Mouse (Mus musculus): Measurements from ENCODE around the gene Nkain1.

The Nkain1 gene

DNA sequence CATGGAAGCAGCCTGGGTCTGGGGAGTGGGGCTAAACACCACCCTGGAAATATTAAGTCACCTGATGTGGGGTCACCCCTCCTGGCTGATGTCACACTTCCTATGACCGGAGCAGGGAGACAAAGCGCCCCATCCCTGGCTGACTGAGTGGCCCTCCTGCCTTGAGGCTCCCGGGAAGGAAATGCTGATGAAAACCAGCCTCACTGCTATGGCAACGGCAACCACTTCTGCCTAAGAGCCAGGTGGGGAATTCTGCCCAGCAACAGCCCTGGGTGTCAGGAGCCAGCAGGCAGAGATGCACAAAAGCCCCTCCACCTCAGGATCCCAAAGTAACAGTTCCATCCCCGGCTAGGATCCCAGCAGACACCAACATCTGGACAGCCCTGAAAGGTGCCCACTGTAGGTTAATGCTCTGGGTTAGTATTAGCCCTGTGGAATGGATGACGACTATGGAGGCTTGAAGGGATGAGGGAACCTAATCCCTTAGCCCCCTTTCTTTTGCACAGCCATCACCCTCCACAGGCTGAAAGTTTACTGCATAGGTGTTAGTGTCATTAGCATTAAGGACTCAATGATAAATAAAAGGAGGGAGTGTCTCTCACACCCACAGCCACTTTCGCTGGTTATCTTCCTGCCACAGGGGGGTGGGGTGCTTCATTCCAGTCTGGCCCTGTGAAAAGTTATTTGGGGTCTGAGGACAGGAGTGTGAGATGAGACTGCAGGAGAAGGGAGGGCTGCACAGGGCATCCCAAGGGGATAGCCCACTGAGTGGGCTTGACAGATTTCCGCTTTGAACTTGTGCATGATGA is 21.5 kb downstream of the Nkain1 start:
- DNase-seq (ENCODE audit: extremely low spot score), result no peak

DNA sequence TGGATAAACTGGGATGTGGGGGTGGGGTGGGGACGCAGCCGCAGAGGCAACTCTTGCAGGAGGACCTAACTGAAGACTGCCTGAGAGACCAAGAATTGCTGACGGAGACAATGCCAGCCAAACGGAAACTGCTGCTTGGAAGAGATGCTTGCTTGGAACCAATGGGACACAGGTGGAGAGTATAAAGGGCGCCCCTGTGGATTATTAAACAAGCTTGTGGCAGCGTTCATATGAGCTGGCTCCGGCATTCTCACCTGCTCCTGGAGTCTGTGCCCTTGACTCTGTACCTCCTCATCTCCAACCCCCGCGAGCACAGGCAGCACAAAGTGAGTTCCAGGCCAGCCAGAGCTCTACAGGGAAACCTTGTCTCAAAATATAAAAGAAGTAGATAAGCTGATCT is 23.5 kb downstream of the Nkain1 start:
- no peak for DNase-seq (ENCODE audit: extremely low spot score)

DNA sequence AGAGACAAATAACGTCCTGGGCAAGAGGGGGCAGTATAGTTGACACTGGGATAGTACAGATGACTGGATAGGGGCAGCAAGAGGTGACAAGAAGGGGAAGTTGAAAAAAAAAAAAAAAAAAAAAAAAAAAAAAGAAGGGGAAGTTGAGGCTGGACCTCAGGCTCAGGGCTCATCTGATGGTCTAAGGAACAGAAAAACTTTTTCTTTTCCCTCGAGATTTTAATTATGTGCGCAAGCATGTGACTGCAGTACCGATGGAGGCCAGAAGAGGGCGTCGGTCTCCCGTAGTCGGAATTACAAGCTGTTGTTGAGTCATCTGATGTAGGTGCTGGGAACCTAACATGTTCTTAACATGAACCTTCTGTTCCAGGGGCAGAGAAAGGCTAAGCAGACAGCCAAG is 24.8 kb downstream of the Nkain1 start:
- no peak for DNase-seq (ENCODE audit: extremely low spot score)

DNA sequence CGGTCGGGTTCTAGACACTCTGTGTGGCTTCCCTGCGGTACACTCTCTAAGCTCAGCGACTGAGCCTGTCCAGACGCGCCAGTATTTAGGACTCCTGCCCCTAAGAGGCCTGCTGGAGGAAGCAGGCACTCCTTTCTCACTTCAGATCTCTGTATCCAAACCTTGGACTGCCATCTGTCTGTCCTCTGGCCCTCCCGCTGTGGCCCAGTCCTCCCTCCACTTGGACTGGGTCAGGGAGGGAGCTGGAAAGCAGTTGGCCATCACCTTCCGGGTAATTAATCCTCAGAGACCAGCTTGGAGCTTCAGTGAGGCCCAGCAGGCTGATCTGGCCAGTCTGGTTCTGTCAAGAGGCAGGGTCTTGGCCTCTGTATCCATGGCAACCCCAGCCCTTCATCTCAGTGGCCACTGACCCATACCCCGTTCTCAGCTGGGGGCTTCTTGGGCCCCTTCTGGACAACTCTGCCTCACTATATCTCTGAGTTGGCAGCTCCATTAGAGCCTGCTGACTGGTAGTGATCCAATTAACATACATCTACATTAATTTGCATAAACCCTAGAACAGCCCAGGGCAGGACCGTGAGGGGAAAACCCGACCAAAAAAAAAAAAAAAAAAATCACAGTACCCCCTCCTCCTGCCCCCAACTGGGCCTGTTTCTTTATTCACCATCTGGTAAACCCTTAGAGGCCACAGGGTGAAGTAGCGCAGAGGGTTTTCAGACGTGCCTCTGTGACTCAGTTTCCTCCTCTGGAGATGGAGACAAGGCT is 27.0 kb downstream of the Nkain1 start:
- DNase-seq (ENCODE audit: extremely low spot score), result peak; percentile 86

DNA sequence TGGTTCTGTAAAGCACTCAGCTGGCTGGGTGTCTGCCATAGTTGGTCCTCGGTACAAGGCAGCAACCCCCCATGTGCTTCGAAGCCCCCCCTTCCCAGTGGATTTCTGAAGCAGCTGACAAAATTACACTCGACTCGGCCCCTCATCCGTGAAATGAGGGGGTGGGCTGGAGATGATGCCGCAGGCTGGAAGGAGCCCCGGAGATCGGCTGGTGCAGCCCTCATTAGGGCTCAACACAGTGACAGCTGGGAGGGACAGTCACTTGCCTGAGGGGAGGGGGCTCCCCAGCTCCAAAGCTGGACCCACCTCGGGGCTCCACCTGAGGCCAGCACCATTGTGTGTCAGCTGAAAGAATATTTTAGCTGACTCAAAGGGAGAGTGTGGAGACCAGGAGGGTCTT is 29.6 kb downstream of the Nkain1 start:
- DNase-seq (ENCODE audit: extremely low spot score), result no peak

DNA sequence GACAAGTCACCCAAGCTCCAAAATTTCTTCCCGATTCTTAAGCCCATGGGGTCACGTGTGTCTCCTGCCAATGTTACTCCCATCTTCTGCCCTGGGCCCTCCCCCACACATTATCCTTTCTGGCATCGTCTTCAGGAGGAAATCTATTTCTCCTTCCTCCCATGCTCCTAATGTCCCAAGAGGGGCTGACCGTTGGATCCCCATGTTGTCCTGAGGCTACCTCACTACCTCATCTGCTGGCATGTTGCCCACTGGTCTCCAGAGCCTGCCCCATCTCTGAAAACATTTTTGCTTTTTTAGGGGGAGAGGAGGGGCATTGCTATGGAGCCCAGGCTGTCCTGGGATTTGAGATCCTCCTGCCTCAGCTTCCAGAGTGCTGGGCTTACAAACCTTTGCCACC is 30.9 kb downstream of the Nkain1 start:
- DNase-seq (ENCODE audit: extremely low spot score), result no peak

DNA sequence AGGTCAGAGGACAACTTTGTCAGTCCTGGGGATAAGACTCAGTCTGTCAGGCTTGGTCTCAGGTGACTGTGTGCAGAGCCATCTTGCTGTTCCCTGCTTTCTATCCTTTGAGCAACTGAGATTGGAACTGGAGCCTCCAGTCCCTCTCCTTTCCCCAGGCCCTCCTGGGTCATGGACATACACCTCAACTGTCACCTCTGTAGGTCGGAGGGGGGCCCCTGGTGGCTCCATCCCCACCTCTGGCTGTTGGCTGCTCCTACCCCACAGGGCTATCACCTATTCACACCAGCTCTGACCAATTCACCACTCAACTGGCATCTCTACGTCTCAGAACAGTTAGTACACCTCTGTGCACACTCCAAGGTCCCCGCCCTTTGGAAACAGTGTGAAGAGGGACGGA is 33.1 kb downstream of the Nkain1 start:
- DNase-seq (ENCODE audit: extremely low spot score), result no peak

DNA sequence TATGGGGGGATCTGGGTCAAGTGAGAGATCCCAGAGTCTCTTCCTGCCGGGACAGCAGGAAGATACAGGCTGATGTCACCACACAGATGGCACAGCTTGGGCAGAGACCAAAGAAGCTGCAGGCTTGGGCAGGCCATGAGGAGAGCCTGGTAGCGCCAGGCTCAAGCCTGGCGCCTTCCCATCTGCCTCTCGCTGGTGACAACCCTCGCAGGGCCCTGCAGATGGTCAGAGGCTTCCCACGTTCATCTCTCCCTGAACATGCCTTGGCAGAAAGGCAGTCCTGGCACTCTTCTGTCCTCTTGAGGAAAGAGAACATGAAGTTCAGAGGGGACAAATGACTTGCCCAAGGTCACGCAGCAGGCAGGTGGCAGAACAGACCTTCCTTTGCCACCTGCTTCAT is 34.3 kb downstream of the Nkain1 start:
- no peak for DNase-seq (ENCODE audit: extremely low spot score)

DNA sequence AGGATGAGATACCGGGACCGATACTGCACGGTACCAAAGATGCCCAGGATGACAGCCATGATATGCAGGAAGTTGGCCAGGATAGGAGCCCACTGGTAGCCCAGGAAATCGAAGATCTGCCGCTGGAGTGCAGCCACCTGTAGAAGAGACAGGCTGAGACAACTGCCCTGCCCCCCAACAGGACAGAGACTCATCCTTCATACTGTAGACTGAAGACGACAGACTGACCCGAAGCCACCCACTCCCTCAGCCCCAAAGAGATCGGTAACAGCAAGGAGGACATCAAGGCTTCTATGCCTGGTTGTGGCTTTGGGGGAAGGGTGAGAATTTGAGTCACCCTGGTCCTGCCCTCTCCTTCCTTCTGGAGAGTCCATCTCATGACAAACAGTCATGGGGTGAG is 34.9 kb downstream of the Nkain1 start:
- DNase-seq (ENCODE audit: extremely low spot score), result no peak

DNA sequence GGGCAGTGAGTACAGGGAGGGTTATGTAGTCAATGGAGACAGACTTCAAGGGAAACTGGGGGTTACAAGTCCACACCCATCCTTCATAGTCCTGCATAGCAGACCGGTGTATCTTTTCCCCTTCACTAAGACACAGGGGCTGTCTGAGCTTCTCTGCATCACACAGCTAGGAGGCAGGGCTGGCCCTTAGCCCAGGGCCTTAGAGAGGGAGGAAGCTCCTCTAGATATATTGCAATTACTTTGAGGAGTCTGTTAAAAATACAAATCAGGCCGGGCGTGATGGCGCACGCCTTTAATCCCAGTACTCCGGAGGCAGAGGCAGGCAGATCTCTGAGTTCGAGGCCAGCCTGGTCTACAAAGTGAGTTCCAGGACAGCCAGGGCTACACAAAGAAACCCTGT is 36.6 kb downstream of the Nkain1 start:
- DNase-seq (ENCODE audit: extremely low spot score), result no peak

DNA sequence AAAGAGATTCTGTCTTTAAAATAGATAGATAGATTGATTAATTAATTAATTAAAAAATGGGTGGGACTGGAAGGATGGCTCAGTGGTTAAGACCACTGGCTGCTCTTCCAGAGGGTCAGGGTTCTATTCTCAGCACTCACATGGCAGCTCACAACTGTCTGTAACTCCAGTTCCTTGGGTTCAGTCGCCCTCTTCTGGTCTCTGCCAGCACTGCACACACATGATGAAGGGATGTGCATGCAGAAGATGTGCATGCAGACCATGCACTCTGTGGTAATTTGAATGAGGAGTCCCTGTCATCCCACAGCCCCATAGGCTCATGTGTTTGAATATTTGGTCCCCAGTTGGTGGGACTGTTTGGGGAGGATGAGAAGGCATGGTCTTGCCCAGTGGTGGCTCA is 38.2 kb downstream of the Nkain1 start:
- DNase-seq (ENCODE audit: extremely low spot score), result no peak

DNA sequence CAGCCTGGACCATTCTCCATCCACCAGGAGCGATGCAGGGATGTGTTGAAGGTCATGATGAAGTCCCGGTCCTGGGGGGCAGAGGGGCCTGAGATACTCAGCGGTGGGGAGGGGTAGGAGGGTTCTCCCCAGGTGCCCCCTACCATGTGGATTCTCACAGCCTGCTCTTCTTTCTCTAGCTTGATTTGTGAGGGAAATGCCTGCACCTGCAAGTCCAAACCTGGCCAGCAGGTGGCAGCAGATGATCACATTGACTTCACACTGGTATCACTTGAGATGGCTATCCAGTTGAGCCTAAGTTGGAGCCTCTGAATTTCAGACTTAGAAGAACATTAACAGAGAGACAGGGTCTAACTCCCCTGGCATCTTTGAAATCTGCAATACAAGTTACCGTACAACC is 40.0 kb downstream of the Nkain1 start:
- peak; percentile 83 for DNase-seq (ENCODE audit: extremely low spot score)

DNA sequence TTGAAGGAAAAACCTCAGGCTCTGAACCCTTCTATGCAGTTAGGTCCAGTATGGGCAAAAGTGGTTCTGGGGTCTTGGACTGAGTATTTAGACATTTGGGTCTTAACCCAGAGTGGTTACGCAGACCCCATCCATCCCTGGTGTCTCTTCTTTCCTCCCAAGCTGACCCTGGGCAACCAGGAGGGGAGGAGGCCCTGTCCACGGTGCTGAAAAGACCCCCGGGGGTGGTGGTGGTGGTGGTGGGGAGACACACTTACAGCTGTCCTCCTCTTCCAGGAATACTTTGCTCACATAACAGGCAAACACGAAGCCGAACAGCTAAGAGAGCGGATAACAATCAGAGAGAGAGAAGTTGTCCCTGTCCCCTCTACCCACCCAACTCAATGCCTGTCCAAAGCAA is 41.6 kb downstream of the Nkain1 start:
- DNase-seq (ENCODE audit: extremely low spot score), result no peak

DNA sequence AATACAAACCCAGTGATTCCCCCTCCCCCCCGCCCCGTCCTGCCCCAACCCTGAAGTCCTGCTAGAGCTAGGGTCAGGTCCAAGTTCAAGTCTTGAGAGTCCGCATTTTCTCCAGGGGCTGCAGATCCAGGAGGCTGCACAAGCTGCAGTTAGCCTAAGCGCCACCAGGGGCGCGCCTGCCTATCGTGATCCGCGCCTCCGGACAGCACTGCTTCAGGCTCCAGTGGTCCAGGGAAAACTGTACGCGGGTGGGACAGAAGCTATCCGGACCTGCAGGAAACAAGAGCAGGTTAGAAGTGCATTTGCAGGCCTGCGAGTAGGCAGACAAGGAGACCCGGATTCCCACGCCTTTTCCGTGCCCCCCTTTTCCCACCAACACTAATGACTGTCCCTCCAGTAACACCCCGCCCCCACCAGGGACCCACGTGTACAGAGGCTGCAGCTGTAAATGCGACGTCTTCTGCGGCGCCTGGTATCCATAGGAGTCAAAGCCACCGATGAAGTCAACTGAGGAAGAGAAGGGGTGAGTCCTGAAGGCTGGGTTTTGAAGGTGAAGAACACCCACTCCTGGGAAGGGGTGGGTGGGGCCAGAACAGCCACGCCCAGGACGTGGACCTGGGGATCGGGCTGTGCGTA is 42.2 kb downstream of the Nkain1 start:
- DNase-seq (ENCODE audit: extremely low spot score), result peak; percentile 72

DNA sequence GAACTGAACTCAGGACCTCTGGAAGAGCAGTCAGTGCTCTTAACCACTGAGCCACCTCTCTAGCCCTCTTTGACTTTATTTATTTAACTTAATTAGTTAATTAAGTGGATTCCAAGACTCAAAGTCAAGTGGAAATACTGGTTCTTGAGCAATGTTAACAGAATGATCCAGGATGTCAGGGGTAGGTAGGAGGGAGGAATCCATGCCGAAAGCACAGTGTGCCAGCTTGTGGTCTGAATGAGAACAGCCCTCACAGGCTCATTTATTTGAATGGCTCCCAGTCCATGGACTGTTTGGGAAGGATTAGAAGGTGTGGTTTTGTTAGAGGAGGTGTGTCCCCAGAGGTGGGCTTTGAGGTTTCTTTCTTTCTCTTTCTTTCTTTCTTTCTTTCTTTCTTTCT is 46.2 kb downstream of the Nkain1 start:
- no peak for DNase-seq (ENCODE audit: extremely low spot score)

DNA sequence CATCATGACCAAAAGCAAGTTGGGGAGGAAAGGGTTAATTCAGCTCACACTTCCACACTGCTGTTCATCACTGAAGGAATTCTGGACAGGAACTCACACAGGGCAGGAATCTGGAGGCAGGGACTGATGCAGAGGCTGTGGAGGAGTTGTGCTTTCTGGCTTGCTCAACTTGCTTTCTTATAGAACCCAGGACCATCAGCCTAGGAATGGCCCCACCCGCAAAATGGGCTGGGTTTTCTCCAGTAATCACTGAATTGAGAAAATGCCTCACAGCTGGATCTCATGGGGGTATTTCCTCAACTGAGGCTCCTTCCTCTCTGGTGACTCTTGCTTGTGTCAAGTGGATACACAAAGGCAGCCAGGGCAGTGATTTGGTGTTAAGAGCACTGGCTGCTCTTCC is 48.9 kb downstream of the Nkain1 start:
- no peak for DNase-seq (ENCODE audit: extremely low spot score)

DNA sequence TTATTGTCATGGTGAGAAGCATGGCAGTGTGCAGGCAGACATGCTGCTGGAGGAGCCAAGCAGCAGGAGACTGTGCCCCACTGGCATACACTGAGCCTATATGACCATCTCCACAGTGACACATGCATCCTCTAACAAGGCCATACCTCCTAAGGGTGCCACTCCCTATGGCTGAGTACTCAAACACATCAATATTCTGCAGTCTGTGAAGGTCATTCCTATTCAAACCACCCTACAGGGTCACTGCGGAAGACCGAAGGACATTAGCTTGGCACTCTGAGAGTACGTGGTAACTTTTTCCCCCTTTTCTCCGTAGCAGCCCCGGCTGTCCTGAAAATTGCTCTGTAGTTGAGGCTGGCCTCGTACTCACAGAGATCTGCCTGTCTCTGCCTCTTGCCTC is 52.5 kb downstream of the Nkain1 start:
- no peak for DNase-seq (ENCODE audit: extremely low spot score)

DNA sequence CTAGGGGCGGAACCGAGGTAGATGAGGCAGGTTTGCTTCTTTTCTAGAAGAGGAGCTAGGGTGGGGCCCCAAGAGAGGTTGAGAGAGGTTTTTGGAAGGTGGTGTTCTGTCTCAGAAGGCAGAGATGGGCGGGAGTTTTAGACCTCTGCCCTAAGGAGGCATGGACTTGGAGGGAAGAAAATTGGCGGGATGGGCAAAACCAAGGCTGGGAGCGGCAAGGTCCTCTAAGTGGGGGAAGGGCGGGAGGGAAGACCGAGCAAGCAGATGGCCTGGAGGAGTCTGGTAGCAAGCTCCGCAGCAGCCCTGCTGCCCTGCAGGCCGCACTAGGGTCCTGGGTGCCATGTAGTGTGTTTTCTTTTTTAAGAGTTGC is 53.5 kb downstream of the Nkain1 start:
- DNase-seq (ENCODE audit: extremely low spot score), result no peak

DNA sequence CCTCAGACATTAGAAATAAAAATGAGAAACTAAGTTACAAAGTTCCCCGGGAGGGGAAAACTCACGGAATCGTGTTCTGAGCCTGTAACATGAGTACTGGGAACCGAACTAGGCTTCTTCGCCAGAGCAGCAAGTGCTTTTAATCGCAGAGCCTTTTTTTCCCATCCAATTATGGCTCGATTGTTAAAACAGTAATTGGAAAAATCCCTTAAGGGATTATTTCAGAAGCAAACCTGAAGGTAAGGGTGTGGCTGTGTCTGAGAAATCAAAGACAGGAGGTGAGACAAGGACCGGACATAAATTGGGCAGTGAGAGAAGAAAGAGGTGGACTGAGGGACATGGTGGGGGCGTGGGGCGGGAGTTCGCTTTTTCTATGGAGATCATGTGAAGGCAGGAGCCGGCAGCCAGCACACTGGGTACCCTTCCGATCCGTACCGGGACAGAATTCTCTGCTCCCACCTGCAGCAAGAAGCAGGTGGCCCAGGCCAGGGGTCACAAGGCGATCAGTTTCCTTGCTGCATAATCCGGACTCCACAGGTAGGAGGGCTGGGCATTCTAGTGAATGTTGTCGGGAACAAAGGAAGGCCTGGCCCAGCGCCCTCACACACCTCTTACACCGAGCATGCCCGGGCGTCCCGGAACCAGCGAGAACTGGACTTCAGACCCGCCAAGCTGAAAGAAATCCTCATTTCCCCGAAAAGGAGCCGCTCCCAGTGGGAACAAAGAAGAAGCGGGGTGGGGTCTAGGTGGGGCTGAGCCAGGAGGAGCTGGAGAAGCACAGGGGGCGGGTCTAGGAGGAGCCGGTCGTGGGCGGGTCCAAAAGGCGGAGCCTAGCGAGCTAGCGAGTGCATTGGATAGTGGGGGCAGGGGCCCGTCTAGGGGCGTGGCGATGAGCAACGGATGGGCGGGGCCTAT is 54.1 kb downstream of the Nkain1 start:
- DNase-seq (ENCODE audit: extremely low spot score), result peak; percentile 100

DNA sequence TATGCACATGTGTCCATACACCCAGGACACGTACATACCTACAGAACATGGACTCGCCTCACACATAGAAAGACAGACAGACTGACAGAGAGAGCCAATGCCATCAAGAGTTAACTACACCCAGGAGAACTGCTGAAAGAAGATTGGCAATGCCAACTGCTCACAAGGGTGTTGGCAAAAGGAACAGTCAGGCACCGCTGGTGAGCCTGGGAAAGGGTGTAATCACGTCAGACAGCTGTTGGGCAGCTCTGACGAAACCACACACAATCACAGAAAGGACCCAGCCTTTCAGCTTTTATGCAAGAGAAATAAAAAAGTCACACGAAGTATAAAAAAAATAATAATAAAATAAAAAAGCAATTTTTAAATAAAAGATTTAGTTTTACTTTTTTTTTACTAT is 57.5 kb downstream of the Nkain1 start:
- DNase-seq (ENCODE audit: extremely low spot score), result no peak
